Mouse (Mus musculus): ENCODE measurements around the gene Med13l.

DNA sequence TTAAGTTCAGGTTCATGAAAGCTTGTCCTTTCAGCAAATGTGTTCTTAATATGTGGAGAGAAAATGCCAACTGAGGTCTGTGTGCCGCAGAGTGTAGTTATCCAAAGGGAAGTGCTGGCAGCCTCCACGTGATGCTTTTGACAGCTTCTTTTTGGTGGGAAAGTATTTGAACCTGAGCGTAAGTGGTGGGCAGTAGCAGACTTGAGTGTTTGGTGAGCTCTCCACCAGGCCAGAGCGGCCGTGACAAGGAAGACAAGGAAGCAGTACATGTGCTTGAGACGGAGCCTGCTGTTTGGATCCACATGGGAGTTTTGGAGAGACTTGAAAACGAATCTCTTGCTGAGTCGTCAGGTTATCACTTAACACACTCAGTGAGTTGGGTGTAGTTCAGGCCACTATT, 71.9 kb downstream of the Med13l start:
- TF ChIP-seq POLR2A (IDR thresholded peaks at IDR 0.05; ENCODE audit: control insufficient read depth, low read depth, low read length) (no peak), CTCF (IDR thresholded peaks at IDR 0.05; ENCODE audit: control insufficient read depth, insufficient read depth, insufficient replicate concordance, low read depth, low read length) (no peak)

All from testis, adult 2 months (tissue).